Mouse (Mus musculus) liver, embryonic 14.5 days (tissue): Measurements from ENCODE around the gene Zic1.

ENCODE experiments used
- CTCF ChIP-seq: IDR thresholded peaks from 2 replicates; pipeline ENCODE4 v1.5.1; 2016; ENCODE audit warnings: antibody characterized with exemption, low read depth, control low read depth
- EP300 ChIP-seq: IDR thresholded peaks from 2 replicates; pipeline ENCODE4 v1.6.1; 2016; ENCODE audit warnings: antibody characterized with exemption, low read depth

- TF ChIP-seq CTCF (no peak), EP300 (no peak)
These were observed 3.6 kb downstream of the Zic1 start, which contains the start of gene Zic4 for GRCm38 (mm10) chr9:91361856-91362601.
